Mouse (Mus musculus) macrophage (primary cell): ENCODE data around the gene Cdon. TPM values are rescaled to one million over a fixed set of nuclear protein-coding genes. Genes with fewer than 3 reads are reported as not detected.

Experiments used
- H3K27ac ChIP-seq: fragments of 350-480 bp; formaldehyde crosslinking; 2 replicates; pipeline ENCODE4 v1.9.0; 2021
- H3K36me3 ChIP-seq: fragments of 350-480 bp; formaldehyde crosslinking; 2 replicates; pipeline ENCODE4 v1.9.0; 2021; ENCODE audit errors: inconsistent target
- H3K4me3 ChIP-seq: fragments of 350-480 bp; formaldehyde crosslinking; 2 replicates; pipeline ENCODE4 v1.9.0; 2021; ENCODE audit errors: inconsistent target
- H3K79me2 ChIP-seq: fragments of 350-480 bp; formaldehyde crosslinking; 2 replicates; pipeline ENCODE4 v1.9.0; 2021; ENCODE audit errors: inconsistent target
- WGBS: methylation state at CpG from one replicate; pipeline ENCODE4 v1.1.7; 2026; ENCODE audit warnings: inconsistent platforms; ENCODE audit not compliant: missing documents; 5-methylcytosine and 5-hydroxymethylcytosine counted together
- polyA plus RNA-seq: library from polyadenylated mRNA; stranded (reverse); fragments of 250-400 nt; gene quantifications from 3 replicates; pipeline ENCODE4 v1.2.4, GENCODE M21; 2018; ENCODE audit warnings: inconsistent platforms

The Cdon gene
- polyA plus RNA-seq, 1 experiment from 2014 or later, result 0.14 TPM

DNA sequence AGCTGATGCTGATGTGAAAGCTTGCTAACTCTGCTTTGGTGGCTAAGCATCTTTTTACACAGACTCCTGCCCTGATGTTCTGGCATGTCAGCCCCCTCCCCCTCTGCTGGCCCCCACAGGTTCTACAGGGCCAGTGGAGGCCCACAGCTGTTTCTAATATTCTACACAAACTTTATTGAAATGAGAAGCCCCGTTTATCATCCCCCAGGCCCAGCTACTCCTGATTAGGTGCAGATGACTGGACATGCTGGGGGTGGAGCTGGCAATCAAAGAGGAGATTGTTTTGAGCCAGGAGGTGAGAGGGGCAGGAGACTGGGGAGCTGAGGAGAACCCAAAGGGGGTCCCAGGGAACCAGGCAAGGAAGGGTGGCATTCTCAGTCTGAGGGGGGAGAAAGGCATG, 108.9 kb downstream of the Cdon start:
- Histone ChIP-seq H3K36me3 (no peaks in the 10 kb centered on the region), H3K4me3 (no peak overlapping the region), H3K79me2 (no peaks in the 10 kb centered on the region), H3K27ac (no peak overlapping the region)
- WGBS, result 50% methylated on average over 1 of the region's 1 CpGs

DNA sequence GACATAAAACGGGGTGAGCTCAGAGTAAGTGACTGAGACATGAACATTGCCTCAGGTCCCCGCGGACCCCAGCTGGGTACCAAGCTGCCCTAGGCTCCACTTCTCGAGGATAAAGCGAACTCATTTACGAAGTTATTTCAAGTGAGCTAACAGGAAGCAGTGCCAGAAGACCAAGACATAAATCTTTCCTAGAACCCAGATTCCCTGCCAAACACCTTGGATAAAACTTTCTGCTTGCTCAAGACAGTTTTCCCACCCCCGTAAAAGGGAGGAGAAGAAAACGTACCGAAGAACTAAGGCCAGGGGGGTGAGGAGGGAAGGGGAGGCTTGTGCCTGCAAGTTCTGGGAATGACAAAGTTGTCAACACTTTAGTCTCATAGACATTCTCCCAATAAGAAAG, 112.3 kb downstream of the Cdon start:
- Histone ChIP-seq H3K4me3 (no peak overlapping the region), H3K27ac (no peak overlapping the region), H3K36me3 (no peaks in the 10 kb centered on the region), H3K79me2 (no peaks in the 10 kb centered on the region)
- WGBS, result 82% methylated on average over 9 of the region's 9 CpGs

DNA sequence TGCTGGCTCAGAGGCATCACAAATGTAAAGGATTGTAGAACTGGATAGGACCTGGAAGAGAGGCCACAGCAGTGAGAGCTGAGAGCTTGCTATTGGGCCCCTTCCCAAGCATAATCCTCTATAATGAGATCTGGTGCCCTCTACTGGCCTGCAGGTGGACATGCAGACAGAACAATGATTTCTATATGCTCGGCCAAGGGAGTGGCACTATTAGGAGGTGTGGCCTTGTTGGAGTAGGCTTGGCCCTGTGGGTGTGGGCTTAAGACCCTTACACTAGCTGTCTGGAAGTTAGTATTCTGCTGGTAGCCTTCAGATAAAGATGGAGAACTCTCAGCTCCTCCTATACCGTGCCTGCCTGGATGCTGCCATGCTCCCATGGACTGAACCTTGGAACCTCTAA, 114.2 kb downstream of the Cdon start:
- no peak overlapping the region for H3K4me3 ChIP-seq
- no peak overlapping the region for H3K27ac ChIP-seq
- WGBS, result 17% methylated on average over 2 of the region's 2 CpGs
- H3K36me3 ChIP-seq, result no peaks in the 10 kb centered on the region
- H3K79me2 ChIP-seq, result no peaks in the 10 kb centered on the region

- Histone ChIP-seq H3K79me2 (no peaks in the 10 kb centered on the region), H3K36me3 (no peaks in the 10 kb centered on the region), H3K4me3 (no peak overlapping the region), H3K27ac (no peak overlapping the region)
- 87% methylated on average over 4 of the region's 4 CpGs for WGBS
Observed at GRCm38 (mm10) chr9:35535876-35536275, 114.9 kb downstream of the Cdon start.

DNA sequence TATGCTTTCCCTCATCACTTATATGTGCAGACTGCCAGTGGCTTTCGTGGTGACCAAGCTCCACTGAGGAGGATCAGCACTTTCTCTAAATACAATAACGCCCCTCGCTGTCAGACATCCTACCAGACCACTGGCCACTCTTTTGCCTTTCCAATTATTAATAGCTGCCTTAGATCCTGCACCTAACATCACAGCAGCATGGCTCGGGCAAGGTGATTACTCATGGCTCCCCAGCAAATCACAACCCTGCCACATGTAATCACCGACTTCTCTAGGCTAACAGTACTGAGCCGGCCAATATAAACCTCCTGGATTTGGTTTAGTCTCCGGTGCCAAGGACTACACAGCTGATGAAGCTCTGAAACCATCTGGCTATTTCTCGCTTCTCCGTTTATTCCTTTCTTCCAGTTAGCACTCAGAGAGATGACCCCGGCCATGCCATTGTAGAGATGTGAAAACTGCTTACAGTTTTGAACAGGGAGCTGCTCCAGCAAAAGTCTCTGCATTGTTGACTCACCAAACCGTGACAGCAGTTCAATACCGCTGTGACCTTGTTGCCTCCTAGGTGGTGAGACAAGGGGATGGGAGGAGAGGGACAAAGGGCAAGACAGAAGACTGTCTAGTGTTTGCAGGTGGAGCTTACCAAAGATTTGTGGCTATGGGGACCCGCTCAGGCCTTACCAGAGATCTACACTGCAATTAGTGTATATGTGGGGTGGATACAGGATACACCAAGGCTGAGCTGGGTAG, 118.2 kb downstream of the Cdon start:
- Histone ChIP-seq H3K27ac (no peak overlapping the region), H3K36me3 (no peaks in the 10 kb centered on the region), H3K79me2 (no peaks in the 10 kb centered on the region), H3K4me3 (no peak overlapping the region)
- 92% methylated on average over 13 of the region's 13 CpGs for WGBS

DNA sequence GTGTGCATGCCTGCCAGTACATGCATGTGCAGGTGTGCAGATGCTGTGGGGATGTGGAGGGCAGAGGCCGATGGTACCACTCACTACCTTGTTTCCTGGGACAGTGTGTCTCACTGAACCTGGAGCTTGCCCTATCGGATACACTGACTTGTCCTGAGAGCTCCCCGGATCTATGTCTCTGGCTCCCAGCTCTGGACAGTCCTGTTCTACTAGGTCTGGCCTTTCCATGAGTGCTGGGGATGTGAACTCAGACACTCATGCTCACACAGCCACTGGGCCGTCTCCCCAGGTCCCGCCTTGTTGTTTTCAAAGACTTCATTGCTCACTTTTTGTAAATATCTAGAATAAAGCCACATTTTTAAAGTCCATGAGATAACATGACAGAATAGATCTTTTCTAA, 120.1 kb downstream of the Cdon start:
- H3K27ac ChIP-seq, result no peak overlapping the region
- 89% methylated on average over 4 of the region's 5 CpGs for WGBS
- H3K36me3 ChIP-seq, result no peaks in the 10 kb centered on the region
- no peak overlapping the region for H3K4me3 ChIP-seq
- no peaks in the 10 kb centered on the region for H3K79me2 ChIP-seq

GRCm38 (mm10) chr9:35541488-35541887, 120.6 kb downstream of the Cdon start:
- 20% methylated on average over 6 of the region's 6 CpGs for WGBS

DNA sequence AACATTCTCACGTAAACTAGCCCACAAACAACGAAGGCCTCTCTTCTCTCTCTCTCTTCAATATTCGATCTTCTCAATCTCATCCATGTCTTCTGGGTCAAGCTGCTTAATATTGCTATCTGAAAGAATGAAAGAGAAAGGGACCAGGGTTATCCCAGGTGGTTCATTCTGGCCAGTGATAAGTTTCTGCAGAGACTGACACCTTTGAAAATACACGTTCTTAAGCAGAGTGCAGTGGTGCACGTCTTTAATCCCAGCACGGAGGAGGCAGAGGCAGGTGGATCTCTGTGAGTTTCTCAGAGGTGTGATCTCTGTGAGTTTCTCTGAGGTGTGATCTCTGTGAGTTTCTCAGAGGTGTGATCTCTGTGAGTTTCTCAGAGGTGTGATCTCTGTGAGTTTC, 121.0 kb downstream of the Cdon start:
- Histone ChIP-seq H3K79me2 (no peaks in the 10 kb centered on the region), H3K4me3 (no peak overlapping the region), H3K27ac (no peak overlapping the region), H3K36me3 (no peaks in the 10 kb centered on the region)
- 89% methylated on average over 6 of the region's 6 CpGs for WGBS

More at GRCm38 (mm10) chr9:35541488-35541887, 120.6 kb downstream of the Cdon start:
- H3K4me3 ChIP-seq, result no peak overlapping the region
- no peaks in the 10 kb centered on the region for H3K36me3 ChIP-seq
- no peak overlapping the region for H3K27ac ChIP-seq
- no peaks in the 10 kb centered on the region for H3K79me2 ChIP-seq

DNA sequence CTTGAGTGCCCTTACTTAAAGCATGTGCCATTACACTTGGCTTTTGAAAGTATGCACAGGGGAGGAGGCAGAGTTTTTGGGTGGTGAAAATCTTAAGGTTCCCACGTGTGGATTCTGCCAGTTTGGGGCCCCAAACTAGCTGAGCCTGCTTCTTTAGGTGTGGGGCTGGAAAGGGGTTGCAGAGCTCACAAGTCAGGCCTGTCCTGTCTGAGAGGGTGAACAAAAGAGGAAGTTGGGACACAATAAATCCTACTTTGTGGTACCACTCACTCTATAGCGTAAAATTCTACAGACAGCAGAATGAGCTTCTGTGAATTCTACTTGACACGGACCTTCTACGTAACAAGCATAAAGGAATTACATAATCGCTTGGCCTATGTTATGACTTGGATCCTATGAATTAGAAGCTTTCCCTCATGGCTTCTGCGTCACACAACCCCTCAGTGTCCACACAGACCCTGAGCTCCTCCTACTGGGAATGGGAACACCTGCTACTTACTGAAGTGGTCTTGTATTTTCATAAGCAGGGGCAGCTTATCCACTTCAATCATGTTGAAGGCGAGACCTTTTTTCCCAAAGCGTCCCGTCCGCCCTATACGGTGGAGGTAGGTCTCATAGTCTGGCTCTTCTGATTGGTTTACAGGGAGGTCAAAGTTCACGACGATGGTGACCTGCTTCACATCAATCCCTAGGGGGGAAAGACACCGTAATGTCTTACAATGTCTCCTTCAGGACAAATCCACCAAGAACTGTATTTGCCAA, 122.4 kb downstream of the Cdon start:
- WGBS, result 63% methylated on average over 14 of the region's 14 CpGs
- no peaks in the 10 kb centered on the region for H3K79me2 ChIP-seq
- no peak overlapping the region for H3K4me3 ChIP-seq
- H3K36me3 ChIP-seq, result no peaks in the 10 kb centered on the region
- no peak overlapping the region for H3K27ac ChIP-seq

DNA sequence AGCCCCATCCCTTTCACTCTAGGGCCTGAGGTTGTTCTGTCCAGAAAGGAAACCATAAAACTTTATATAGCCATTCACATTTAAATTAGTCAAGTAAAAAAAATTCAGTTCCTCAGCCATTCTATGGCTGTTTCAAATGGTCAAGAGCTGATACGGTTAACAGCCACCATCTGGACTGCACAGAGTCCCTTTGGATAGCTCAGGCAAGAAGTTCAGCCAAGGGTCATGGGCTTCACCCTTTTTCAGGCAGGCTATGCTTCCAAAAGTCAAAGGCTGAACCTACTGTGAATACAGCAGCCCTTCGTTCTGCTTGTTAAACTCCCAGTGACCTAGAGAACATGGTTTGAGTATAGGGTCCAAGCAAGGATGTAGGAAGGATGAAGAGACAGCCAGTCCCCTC, 123.7 kb downstream of the Cdon start:
- no peak overlapping the region for H3K27ac ChIP-seq
- H3K36me3 ChIP-seq, result no peaks in the 10 kb centered on the region
- H3K4me3 ChIP-seq, result no peak overlapping the region
- WGBS, result 88% methylated on average over 2 of the region's 2 CpGs
- H3K79me2 ChIP-seq, result no peaks in the 10 kb centered on the region

DNA sequence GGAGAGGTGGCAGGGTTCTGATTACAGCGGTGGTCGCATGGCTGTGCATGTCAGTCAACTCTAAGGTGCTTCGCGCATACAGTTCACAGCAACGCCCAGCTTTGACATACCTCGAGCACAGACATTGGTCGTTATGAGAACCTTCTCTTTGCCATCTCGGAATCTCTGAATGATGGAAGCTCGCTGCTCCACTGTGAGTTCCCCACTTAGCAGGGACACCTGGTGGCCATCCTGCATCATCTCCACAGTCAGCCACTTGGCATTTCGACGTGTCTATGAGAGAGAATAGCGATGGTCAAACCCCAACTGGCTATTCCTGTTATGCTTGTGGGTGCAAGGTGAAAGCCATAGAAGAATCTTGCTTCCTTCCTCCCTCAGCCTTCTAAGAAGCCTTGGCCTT, 124.8 kb downstream of the Cdon start:
- WGBS, result 87% methylated on average over 12 of the region's 12 CpGs
- no peak overlapping the region for H3K27ac ChIP-seq
- no peaks in the 10 kb centered on the region for H3K79me2 ChIP-seq
- H3K4me3 ChIP-seq, result no peak overlapping the region
- H3K36me3 ChIP-seq, result no peaks in the 10 kb centered on the region

- H3K4me3 ChIP-seq, result no peak overlapping the region
- 2% methylated on average over 9 of the region's 9 CpGs for WGBS
- H3K27ac ChIP-seq, result no peak overlapping the region
- no peaks in the 10 kb centered on the region for H3K79me2 ChIP-seq
- no peaks in the 10 kb centered on the region for H3K36me3 ChIP-seq
Observed at GRCm38 (mm10) chr9:35546745-35547144, 125.8 kb downstream of the Cdon start.

DNA sequence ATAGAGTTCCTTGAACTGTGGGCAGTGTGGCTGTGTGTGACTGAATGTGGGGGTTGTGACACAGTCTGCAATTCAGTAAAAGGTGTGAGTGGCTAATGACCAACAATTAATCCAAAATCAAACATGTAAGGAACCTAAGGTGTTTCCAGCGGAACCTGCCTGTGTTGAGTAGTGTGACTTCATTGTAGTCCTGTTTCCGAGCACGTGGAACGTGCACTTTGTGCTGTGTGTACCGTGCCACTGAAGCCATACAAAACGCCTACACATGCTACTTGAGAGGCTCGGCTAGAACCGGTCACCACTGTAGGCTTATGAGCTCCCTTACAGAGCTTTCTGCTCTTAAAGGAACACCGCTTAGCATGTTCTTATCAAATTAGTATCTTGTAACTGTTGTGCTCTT, 127.5 kb downstream of the Cdon start:
- no peak overlapping the region for H3K4me3 ChIP-seq
- H3K36me3 ChIP-seq, result no peaks in the 10 kb centered on the region
- no peak overlapping the region for H3K27ac ChIP-seq
- WGBS, result over 99% methylated on average over 9 of the region's 9 CpGs
- H3K79me2 ChIP-seq, result no peaks in the 10 kb centered on the region

GRCm38 (mm10) chr9:35556494-35557102, 135.7 kb downstream of the Cdon start:
- Histone ChIP-seq H3K27ac (no peak overlapping the region), H3K4me3 (no peak overlapping the region), H3K36me3 (no peaks in the 10 kb centered on the region), H3K79me2 (peaks cover 22% of the 10 kb centered on the region)
- 78% methylated on average over 12 of the region's 12 CpGs for WGBS
